Mouse (Mus musculus) limb, embryonic 14.5 days (tissue): ENCODE results near the gene Crybb1. TPM values are rescaled to one million over a fixed set of nuclear protein-coding genes. Genes with fewer than 3 reads are reported as not detected.
A peak's percentile ranks its signal among the peaks of the same experiment; 100 is the strongest.

Experiments used
- ATAC-seq: fragments of 200-750 bp; cut with Nextera tagmentation; 2 replicates; pipeline ENCODE4 v1.8.0; 2017; ENCODE audit warnings: low read depth, moderate number of reproducible peaks, moderate TSS enrichment; ENCODE audit not compliant: low FRiP score
- DNase-seq: peaks from one replicate; pipeline ENCODE4 v3.0.0-alpha.2; 2015; ENCODE audit warnings: low spot score
- H3K27ac ChIP-seq: fragments of 300-500 bp; sonication (generic); replicated peaks from 2 replicates; pipeline ENCODE4 v1.5.1; 2014; ENCODE audit warnings: low read depth, mild to moderate bottlenecking, low read length, moderate library complexity, mixed read lengths
- H3K27me3 ChIP-seq: fragments of 300-500 bp; sonication (generic); 2 replicates; pipeline ENCODE4 v1.6.1; 2014; ENCODE audit warnings: low read length, mixed read lengths; ENCODE audit not compliant: control insufficient read depth, insufficient read depth
- H3K36me3 ChIP-seq: fragments of 300-500 bp; sonication (generic); 2 replicates; pipeline ENCODE4 v1.6.1; 2014; ENCODE audit warnings: mild to moderate bottlenecking, low read length, moderate library complexity, mixed read lengths; ENCODE audit not compliant: control insufficient read depth, insufficient read depth
- H3K4me1 ChIP-seq: fragments of 300-500 bp; sonication (generic); 2 replicates; pipeline ENCODE4 v1.6.1; 2014; ENCODE audit warnings: antibody characterized with exemption, low read length, mixed read lengths; ENCODE audit not compliant: control insufficient read depth, insufficient read depth
- H3K4me2 ChIP-seq: fragments of 300-500 bp; sonication (generic); replicated peaks from 2 replicates; pipeline ENCODE4 v1.6.1; 2014; ENCODE audit warnings: low read depth, mild to moderate bottlenecking, low read length, moderate library complexity; ENCODE audit not compliant: severe bottlenecking
- H3K4me3 ChIP-seq: fragments of 300-500 bp; sonication (generic); replicated peaks from 2 replicates; pipeline ENCODE4 v1.5.1; 2014; ENCODE audit warnings: low read length
- H3K9ac ChIP-seq: fragments of 300-500 bp; sonication (generic); 2 replicates; pipeline ENCODE4 v1.6.1; 2014; ENCODE audit warnings: mild to moderate bottlenecking, low read depth, low read length, moderate library complexity; ENCODE audit not compliant: severe bottlenecking
- H3K9me3 ChIP-seq: fragments of 300-500 bp; sonication (generic); 2 replicates; pipeline ENCODE4 v1.6.1; 2016; ENCODE audit warnings: low read length; ENCODE audit not compliant: control insufficient read depth
- POLR2A ChIP-seq: fragments of 200-500 bp; IDR thresholded peaks from 2 replicates; pipeline ENCODE4 v1.8.0; 2012; ENCODE audit warnings: inconsistent platforms, mild to moderate bottlenecking, moderate library complexity, borderline replicate concordance; ENCODE audit not compliant: insufficient read depth, insufficient read length; ENCODE audit errors: extremely low read depth
- WGBS: fragments of 180-500 bp; shearing (Covaris S2); extraction: QIAGEN DNeasy Blood & Tissue Kit; methylation state at CpG from one replicate; pipeline ENCODE4 v1.1.7; 2014; 5-methylcytosine and 5-hydroxymethylcytosine counted together
- polyA plus RNA-seq, 2 experiments: library from polyadenylated mRNA; depleted of rRNA in 1 of 2; stranded (reverse) in 1 of 2; unstranded in 1 of 2; fragments of >200 nt; fragmentation: Nextera tagmentation in 1 of 2; extraction: Ambion mirVana in 1 of 2; gene quantifications; 2 replicates each; pipeline versions ENCODE4 v1.2.1 to v1.2.3; 2012 to 2014

Gene Crybb1
- 0.50 and 0.54 TPM in 2 replicates for polyA plus RNA-seq (2012; rRNA removed)
- 1.9 and 2.2 TPM in 2 replicates for polyA plus RNA-seq (2014; fragmentation: Nextera tagmentation; extraction: Ambion mirVana)

DNA sequence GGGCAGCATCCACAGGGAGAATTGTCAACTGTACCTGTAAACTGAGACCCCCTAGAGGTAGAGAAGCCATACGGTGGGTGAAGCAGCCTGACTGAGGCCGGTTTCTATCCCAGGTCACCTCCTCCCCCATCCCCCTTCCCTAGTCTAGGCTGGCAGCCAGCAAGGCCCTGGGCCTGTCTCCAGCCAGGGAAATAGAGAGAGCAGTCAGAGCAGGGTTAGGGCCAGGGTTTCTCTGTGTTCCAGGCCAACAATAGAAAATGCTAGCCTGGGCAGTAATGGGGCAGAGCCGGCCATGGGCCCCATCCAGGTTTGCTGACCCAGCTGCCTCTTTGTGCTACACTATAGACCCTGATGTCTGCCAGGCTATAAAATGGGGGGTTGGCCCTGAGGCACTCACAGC lies at the start of gene Crybb1:
Crybb1 (plus strand) TSS at position 390 of the 400 bp plus-strand sequence.
- 44% methylated on average over 3 of the region's 3 CpGs for WGBS
- H3K4me1 ChIP-seq: 0 out of 2 replicates have a peak, but pooled peaks cover 3% of the 10 kb centered on the region
- H3K4me3 ChIP-seq: no peak within 1 kb of the TSS
- ATAC-seq: no peak
- no peaks in the 10 kb centered on the region for H3K9me3 ChIP-seq
- H3K27me3 ChIP-seq: no peaks in the 10 kb centered on the region
- TF ChIP-seq POLR2A: no peak
- no peak within 1 kb of the TSS for H3K4me2 ChIP-seq
- H3K36me3 ChIP-seq: no peaks in the 10 kb centered on the region
- no peak for DNase-seq
- H3K9ac ChIP-seq: no peak within 1 kb of the TSS
- no peak within 1 kb of the TSS for H3K27ac ChIP-seq

DNA sequence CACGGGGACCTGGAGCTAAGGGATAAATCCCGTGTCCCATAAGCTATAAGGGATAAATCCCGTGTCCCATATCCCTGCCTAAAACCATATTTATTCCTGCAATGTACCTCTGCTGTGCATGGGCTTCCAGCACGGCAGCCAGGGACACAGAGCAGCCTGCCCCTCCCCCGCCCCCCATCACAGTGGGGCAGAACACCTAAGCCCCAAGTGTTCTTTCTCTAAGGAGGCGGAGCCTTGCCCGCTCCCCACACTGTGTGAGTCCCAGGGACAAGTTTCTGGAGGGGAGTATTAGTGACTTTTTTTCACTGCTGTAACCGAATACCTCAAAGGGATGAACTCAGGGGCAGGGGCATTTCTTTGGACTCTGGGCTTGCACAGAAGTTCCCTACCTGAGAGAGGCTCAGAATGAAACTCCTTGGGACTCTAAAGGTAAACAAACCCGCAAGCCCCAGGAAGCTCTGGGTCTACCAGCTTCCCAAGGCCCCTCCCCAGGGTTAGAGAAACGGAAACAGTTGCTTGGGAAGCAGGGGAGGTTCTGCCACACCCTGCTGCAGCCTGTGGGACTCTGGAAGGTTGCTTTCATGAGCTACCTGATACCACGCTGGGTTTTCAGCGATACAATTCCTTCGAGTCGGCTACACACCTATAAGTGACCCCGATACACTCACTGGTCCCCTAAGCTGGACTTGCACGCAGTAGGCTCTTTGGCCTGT lies 48.9 kb upstream of the Crybb1 start:
- TF ChIP-seq POLR2A: no peak
- no peak overlapping the region for H3K4me2 ChIP-seq
- WGBS: 20% methylated on average over 16 of the region's 16 CpGs
- no peaks in the 10 kb centered on the region for H3K36me3 ChIP-seq
- ATAC-seq (no peak), DNase-seq (no peak)
- H3K9me3 ChIP-seq: no peaks in the 10 kb centered on the region
- H3K4me1 ChIP-seq: peaks cover 8% of the 10 kb centered on the region
- no peak overlapping the region for H3K27ac ChIP-seq
- no peak overlapping the region for H3K4me3 ChIP-seq
- no peak overlapping the region for H3K9ac ChIP-seq
- no peaks in the 10 kb centered on the region for H3K27me3 ChIP-seq

GRCm38 (mm10) chr5:112208321-112208720 lies 47.3 kb upstream of the Crybb1 start:
- H3K27ac ChIP-seq: no peak overlapping the region
- no peak for TF ChIP-seq POLR2A
- H3K9me3 ChIP-seq: no peaks in the 10 kb centered on the region
- peaks cover 8% of the 10 kb centered on the region for H3K4me1 ChIP-seq
- no peak for ATAC-seq
- no peaks in the 10 kb centered on the region for H3K36me3 ChIP-seq
- 33% methylated on average over 4 of the region's 4 CpGs for WGBS
- H3K27me3 ChIP-seq: no peaks in the 10 kb centered on the region
- no peak overlapping the region for H3K4me2 ChIP-seq
- DNase-seq: no peak
- H3K4me3 ChIP-seq: no peak overlapping the region
- no peak overlapping the region for H3K9ac ChIP-seq

DNA sequence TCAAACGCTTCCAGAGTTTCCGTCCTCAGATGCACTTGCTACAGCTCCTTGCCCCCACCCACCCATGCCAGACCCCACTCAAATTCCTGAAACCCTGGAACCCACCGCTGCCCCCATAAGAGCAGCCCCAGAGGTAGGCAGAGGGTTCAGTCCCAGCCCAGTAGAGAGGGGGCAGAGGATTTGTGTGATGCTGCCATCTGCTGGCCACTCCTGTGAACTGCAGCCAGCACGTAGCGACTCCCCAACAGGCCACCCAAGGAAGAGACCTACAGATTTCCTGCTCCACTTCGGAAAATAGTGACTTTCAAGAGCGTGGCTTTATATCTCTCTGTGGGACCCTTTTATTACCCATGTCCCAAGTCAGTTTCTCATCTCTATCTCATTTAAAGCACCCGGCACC lies 45.5 kb upstream of the Crybb1 start:
- no peak overlapping the region for H3K4me2 ChIP-seq
- DNase-seq: peak; percentile 55
- H3K27me3 ChIP-seq: no peaks in the 10 kb centered on the region
- no peak overlapping the region for H3K27ac ChIP-seq
- H3K4me1 ChIP-seq: peaks cover 9% of the 10 kb centered on the region
- 28% methylated on average over 8 of the region's 8 CpGs for WGBS
- no peaks in the 10 kb centered on the region for H3K36me3 ChIP-seq
- no peak overlapping the region for H3K4me3 ChIP-seq
- no peaks in the 10 kb centered on the region for H3K9me3 ChIP-seq
- no peak for TF ChIP-seq POLR2A
- H3K9ac ChIP-seq: no peak overlapping the region
- no peak for ATAC-seq

GRCm38 (mm10) chr5:112211911-112212310 lies 43.7 kb upstream of the Crybb1 start:
- no peaks in the 10 kb centered on the region for H3K36me3 ChIP-seq
- no peak for TF ChIP-seq POLR2A
- 75% methylated on average over 7 of the region's 7 CpGs for WGBS

More at GRCm38 (mm10) chr5:112211911-112212310, 43.7 kb upstream of the Crybb1 start:
- Histone ChIP-seq H3K4me1 (peaks cover 10% of the 10 kb centered on the region; the same call in 1 of the 2 replicates), H3K9ac (no peak overlapping the region), H3K9me3 (no peaks in the 10 kb centered on the region), H3K4me2 (no peak overlapping the region), H3K27ac (no peak overlapping the region), H3K4me3 (no peak overlapping the region), H3K27me3 (no peaks in the 10 kb centered on the region)
- ATAC-seq: no peak
- DNase-seq: no peak
